Mouse (Mus musculus) G1E (cell line): ENCODE data around the gene Dnajb4.

ENCODE experiments used
- CTCF ChIP-seq: IDR thresholded peaks from 2 replicates; pipeline ENCODE4 v1.5.1; 2012; ENCODE audit warnings: low read depth, low read length, inconsistent platforms, mixed read lengths
- GATA1 ChIP-seq: IDR thresholded peaks from 2 replicates; pipeline ENCODE4 v1.6.1; 2012; ENCODE audit warnings: borderline replicate concordance, low read length, inconsistent platforms, mixed read lengths
- TAL1 ChIP-seq: conservative IDR thresholded peaks from 2 replicates; pipeline ENCODE4 v1.6.1; 2012; ENCODE audit warnings: low read depth, low read length, inconsistent platforms, mixed read lengths

DNA sequence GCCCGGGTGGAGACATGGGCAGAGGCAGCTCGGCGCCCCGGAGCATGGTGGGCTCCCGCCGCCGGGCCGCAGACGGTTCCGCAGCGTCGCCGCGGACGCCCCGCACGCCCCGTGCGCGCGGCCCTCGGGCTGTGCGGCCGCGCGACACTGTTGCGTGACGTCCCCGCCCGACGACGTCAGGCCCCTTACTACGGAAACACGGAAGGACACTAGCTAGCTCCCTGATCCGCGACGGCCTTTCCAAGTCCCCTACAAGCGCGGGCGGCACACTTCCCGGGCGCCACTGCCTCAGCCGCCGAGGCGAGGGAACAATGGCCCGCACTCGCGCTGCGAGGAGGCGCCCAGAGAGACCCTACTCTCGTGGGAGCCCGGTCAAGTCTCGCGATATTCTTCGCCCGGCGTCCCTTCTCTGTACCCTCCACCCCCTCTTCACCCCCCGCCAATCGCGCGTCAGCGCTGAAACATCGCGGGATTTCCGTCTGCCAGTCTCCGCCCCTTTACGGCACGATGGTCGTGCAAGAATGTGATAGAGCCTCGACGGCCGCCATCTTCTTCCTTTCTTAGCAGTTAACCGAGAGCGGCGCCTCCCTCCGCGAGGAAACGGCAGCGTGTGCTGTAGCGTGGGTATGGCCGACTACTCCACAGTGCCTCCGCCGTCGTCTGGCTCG is at the start of gene Dnajb4, which contains the start of gene Fubp1:
- no peak for TF ChIP-seq CTCF
- TF ChIP-seq GATA1: no peak
- no peak for TF ChIP-seq TAL1
